Mouse (Mus musculus): ENCODE measurements around the gene Ifi27. TPM values are rescaled to one million over a fixed set of nuclear protein-coding genes. Genes with fewer than 3 reads are reported as not detected.
"Not testable (repeated sequence)": the region's sequence is repeated elsewhere in the genome, so short reads cannot be mapped to it uniquely, and the experiment has no call there.

Gene Ifi27
- total RNA-seq, 4 experiments from 2014 or later, result 1,094 to 1,254 (median 1,159) TPM

DNA sequence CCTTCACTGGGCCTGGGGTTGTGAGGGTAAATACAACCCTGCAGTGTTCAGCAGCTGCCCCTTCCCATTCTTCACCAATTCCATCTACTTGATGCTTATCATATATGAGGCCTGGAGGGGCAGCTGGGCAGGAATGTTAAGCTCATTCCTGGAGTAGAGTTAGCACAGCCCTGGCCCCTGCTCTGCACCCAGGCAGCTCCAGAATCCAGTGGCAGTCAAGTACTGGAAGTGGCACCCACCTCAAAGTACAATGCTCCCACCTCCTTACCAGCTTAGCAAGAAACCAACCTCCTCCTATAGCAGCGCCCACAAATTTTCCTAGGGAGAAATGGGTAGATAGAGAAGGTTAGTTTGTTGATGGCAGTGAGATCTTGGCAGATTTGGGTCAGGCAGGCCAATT, 22.7 kb downstream of the Ifi27 start:
- DNase-seq, result not testable (repeated sequence)

DNA sequence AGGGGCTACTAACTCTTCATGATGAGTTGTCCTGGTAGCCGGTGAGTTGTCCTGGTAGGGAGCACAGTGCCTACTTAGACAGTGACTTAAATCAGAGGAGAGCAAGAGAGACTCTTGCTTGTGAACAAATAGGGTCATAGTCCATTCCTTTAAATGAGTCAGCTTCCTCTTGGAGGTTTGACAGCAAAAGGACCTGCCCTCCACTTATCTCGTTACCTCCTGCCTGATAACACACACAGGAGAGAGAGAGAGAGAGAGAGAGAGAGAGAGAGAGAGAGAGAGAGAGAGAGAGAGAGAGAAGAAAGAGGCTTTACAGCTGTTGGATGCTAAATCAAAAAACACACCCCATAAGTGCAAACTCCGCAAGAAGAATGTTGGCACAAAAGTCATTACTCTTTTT, 23.1 kb downstream of the Ifi27 start, which contains the start of gene Ifi27l2b:
Ifi27l2b (minus strand) TSS at position 84 of the 400 bp plus-strand sequence.
- DNase-seq, result no peak

DNA sequence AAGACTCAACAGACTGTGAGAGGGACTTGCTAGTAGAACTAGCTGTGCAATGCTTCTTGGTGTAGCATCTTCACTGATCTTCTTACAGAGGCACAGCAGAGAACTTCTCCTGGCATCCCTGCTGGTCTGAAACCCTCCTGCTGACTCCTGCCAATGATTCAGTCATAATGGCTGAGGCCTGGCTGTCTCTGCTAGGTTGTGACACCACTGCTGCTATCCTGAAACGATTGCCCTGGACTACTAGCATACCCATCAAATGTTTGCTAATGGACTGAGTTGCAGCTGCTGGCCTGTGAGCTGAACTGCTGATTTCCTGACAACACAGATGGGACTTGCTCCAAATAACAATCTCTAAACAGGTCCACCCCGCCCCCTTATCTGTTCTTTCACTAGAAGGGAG, 40.5 kb downstream of the Ifi27 start:
- DNase-seq, result no peak

DNA sequence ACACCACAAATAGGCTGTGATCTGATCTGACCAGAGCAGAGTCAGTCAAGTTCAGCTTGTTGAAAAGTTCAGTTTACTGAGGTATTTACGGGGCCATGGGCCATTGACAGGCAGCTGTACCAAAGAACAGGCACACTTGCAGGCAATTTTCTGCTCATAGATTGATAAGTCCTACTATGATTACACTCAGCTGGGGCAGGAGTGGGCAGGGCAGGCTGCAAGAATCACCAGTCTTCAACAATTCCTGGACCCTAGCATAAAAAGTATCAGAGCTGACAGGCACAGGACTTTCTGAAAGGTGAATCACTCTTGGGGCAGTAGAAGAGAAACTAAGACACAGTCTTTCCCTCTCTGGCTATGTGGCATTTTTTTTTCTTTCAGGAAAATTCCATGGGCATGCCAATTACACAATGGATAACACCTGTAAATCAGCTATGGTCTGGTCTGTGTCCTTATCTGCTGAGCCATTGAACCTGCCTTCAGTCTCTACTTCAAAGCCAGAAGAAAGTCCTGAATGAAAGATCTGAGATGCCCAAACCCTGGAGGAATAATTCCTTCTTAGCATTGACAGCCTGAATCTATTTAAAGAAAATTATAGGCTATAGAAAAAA, 42.9 kb downstream of the Ifi27 start:
- DNase-seq, result no peak

DNA sequence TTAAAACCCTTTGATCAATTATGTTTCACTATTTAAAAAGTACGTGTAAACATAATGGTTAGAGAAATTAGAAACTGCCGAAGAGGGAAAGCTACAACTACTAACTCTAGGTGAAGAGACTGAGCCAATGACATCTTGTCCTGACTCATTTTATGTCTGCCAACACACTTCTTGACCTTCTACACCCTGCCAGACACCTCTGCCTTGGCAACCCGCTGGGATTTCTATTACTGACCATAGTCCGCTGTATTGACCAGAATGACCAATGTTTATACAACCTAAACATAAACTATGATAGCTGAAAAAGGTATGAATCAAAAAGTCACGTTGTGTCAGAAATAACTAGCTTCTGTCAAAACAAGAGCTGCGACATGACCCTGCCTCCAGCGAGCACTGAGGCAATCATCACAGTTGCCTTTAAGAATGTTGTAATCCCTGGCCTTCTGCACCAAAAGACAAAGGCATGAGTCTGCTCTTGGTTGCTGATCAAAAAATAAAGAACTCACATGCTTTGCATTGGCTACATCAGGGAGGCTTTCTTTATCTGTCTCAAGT, 43.5 kb downstream of the Ifi27 start:
- no peak for DNase-seq

DNA sequence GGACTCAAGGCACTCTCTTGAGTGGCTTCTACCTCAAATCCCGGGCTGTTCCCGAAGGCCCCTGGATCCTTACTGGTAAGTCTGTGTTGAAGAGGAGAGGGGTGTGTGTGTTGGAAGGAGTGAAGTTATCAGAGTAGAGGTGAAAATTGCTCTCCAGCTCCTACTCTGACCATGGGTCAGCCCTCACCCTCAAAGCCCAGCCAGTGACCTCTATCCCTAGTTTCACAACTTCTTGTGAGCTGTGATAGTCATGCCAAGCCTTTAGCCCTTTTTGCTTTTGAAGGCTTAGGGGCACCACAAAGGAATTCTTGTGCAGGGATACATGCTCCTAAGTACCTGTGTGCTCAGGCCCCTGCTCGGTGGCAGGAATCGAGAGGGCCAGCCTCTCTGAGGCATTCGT, 47.7 kb downstream of the Ifi27 start:
- DNase-seq, result no peak

DNA sequence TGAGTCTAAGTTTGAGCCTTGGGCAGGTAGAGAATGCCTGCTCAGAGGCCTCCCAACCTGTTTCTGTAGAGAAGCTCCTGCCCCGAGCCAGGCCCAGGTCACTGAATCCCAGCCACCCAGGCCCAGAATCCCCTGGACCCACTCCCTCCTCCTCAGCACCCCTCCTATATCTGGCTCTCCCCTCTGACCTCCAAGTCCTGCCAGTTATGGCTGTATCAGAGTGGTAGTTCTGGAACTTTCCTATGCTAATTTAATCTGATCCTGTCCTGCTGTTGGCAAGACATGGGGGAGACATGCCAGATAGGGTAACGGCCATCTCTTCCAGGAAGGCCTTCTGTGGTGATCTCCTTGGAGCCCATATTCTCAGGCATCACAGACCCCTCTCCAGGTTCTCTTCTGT, 48.8 kb downstream of the Ifi27 start:
- DNase-seq, result no peak

DNA sequence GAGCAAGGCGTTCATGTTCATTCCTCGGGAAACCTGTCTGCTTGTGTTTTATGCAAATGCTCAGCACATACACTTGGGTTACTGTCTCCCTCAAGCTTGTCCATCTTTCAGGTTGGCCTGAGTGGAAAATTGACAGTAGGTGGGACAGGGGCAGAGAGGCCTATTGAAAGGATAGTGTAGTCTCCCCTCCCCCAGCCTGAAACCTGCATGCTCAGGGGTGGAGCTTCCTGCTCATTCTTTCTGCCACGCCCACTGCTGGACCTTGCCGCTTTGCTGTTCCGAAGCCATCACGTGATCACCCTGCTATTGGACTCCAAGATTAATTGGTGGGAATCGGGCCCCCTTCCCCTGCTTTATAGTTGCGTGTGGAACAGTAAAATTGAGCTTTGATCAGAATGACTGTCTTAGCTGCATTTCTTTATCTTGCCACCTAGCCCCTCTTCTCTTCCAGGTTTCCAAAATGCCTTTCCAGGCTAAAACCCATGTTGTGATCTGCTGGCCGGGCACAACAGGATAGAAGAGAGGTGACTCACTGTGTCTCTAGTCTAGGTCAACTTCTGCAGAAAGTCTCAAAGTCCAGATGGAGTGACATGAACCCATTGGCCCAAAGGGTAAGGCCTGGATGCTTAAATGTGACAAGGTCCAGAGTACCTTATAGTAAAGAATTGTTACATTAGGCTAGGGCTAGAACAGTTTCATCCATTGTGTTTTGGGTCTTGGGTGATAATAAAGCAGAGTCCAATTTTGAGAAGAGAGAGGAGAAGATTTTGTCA, 50.4 kb downstream of the Ifi27 start:
- not testable (repeated sequence) for DNase-seq

DNA sequence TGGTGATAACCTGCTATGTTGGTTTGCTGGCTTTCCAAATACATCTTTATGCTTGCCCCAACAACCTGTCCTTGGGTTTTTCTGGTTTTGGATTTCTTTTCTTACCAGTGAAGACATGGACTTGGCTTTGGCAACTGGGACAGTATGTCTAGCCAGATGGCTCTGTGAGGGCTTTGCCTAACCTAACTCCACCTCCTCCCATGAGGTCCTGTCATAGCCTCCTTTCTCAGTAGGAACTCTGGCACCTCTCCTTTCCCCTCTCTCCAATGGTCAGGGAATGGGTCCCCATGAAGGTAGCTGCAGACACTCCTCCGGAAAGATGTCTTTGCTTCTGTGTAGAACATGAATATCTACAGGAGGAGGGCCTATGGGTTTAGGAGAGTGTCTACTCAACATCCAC, 52.7 kb downstream of the Ifi27 start:
- DNase-seq, result no peak

DNA sequence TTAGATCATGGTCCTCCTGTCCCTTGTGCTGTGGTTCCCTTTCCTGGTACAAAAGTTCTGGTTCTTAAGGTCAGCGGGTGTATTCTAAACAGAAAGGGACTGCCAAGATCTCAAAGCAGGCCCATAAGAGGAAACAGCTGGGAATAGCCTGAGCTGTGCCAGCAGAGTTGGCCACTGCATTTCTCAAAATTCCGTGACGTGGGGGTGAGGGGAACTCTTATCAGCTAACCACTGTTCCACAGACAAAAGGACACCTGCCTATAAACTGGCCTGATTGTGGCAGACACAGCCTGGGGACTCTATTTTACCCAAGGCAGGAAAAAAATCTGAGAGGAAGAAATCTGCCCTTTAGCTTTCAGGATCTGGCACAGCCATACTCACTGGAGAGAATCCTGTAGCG, 53.3 kb downstream of the Ifi27 start:
- no peak for DNase-seq

DNA sequence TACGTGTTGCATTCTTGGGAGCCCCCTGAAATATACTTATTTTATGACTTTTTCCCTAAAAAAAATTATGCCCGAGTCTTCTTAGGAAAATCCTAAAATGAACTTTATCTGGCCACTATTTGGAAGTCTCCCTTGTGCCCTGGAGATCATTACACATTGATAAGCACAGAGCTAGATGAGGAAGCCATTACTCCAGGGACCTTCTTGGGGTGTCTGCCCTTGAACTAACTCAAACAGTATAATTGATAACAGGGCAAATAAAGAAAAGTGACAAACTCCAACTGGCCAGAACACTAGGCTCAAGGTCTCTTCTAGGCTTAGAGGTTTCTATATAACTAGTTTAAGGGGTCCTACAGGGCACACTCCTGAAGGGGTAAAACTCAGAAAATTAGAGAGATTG, 53.7 kb downstream of the Ifi27 start:
- DNase-seq, result no peak

Other genes starting within 250 kb of the Ifi27 start
- gene Prima1, start 192.1 kb upstream of the Ifi27 start, total RNA-seq (2022), result 1 to 10 TPM; 1.9 to 3.9 (median 2.5) TPM
- gene Fam181a, start 123.2 kb upstream of the Ifi27 start, total RNA-seq (2022), result not detected
- gene Asb2, start 78.2 kb upstream of the Ifi27 start, total RNA-seq (2022), result 1 to 10 TPM in 1 of 4 experiments, under 1 TPM in 3; 0.74 to 1.5 (median 0.83) TPM
- 1 to 10 TPM; 3.8 to 6.6 (median 4.5) TPM for gene Otub2, start 45.5 kb upstream of the Ifi27 start, total RNA-seq (2022)
- 1 to 10 TPM in 3 of 4 experiments, under 1 TPM in 1; 0.99 to 3.4 (median 2.1) TPM for gene 9330161L09Rik, start 26.4 kb upstream of the Ifi27 start, total RNA-seq (2022)
- 100 to 1,000 TPM; 131 to 169 (median 147) TPM for gene Ddx24, start 8.4 kb upstream of the Ifi27 start, total RNA-seq (2022)
- gene Ifi27l2a, start 9.5 kb downstream of the Ifi27 start, total RNA-seq (2022), result 100 to 1,000 TPM; 264 to 566 (median 340) TPM
- gene Ifi27l2b, start 23.0 kb downstream of the Ifi27 start, total RNA-seq (2022), result not detected
- 10 to 100 TPM in 1 of 4 experiments, 1 to 10 TPM in 3; 4.0 to 11.1 (median 7.3) TPM for gene Ppp4r4, start 98.1 kb downstream of the Ifi27 start, total RNA-seq (2022)
- gene Serpina10, start 197.2 kb downstream of the Ifi27 start, total RNA-seq (2022), result under 1 TPM in 3 of 4 experiments, not detected in 1; 0.25 to 0.61 (median 0.27) TPM
- gene Serpina6, start 223.0 kb downstream of the Ifi27 start, total RNA-seq (2022), result 10 to 100 TPM in 1 of 4 experiments, 1 to 10 TPM in 1, under 1 TPM in 2; 0.56 to 12.4 (median 4.6) TPM
- gene Serpina16, start 241.9 kb downstream of the Ifi27 start, total RNA-seq (2022), result under 1 TPM in 1 of 4 experiments, not detected in 3; 0.30 TPM